Mouse (Mus musculus): Measurements from ENCODE around the gene Tomm40.
A peak's percentile ranks its signal among the peaks of the same experiment; 100 is the strongest.

Tomm40 gene

GRCm38 (mm10) chr7:19666750-19667149, 48.5 kb downstream of the Tomm40 start:
- no peak for TF ChIP-seq GATA4 (IDR thresholded peaks at IDR 0.05; ENCODE audit: insufficient replicate concordance, low read length)

GRCm38 (mm10) chr7:19664955-19665841, 50.0 kb downstream of the Tomm40 start, which contains the start of gene Clptm1:
TSS of gene Clptm1 (minus strand) at chr7:19665033.
- peak; percentile 38; the same call in 1 of the 2 replicates for TF ChIP-seq GATA4 (IDR thresholded peaks at IDR 0.05; ENCODE audit: insufficient replicate concordance, low read length)

- TF ChIP-seq GATA4 (IDR thresholded peaks at IDR 0.05; ENCODE audit: insufficient replicate concordance, low read length), result no peak
These were observed 50.7 kb downstream of the Tomm40 start for GRCm38 (mm10) chr7:19664455-19664954.

GRCm38 (mm10) chr7:19663940-19664339, 51.3 kb downstream of the Tomm40 start:
- no peak for TF ChIP-seq GATA4 (IDR thresholded peaks at IDR 0.05; ENCODE audit: insufficient replicate concordance, low read length)

- no peak for TF ChIP-seq GATA4 (IDR thresholded peaks at IDR 0.05; ENCODE audit: insufficient replicate concordance, low read length)
These were observed 62.6 kb downstream of the Tomm40 start for GRCm38 (mm10) chr7:19652614-19653013.
